Mouse (Mus musculus): Measurements from ENCODE around the gene Gm20425.

The Gm20425 gene

GRCm38 (mm10) chr9:103230151-103230951 lies at the start of gene Gm20425, which contains the start of gene Trf:
Gene Gm20425 (minus strand): TSS chr9:103230307.
Gene Trf (minus strand): TSS chr9:103230444.
- DNase-seq (ENCODE audit: low spot score) = peak; percentile 85

- no peak for DNase-seq (ENCODE audit: low spot score)
These were observed 46.8 kb upstream of the Gm20425 start for GRCm38 (mm10) chr9:103276876-103277275.

- DNase-seq (ENCODE audit: low spot score) = no peak
These were observed 45.6 kb upstream of the Gm20425 start for GRCm38 (mm10) chr9:103275676-103276075.

GRCm38 (mm10) chr9:103274819-103275218 lies 44.7 kb upstream of the Gm20425 start:
- DNase-seq (ENCODE audit: low spot score) = no peak

GRCm38 (mm10) chr9:103271104-103271503 lies 41.0 kb upstream of the Gm20425 start:
- no peak for DNase-seq (ENCODE audit: low spot score)

GRCm38 (mm10) chr9:103265778-103266177 lies 35.7 kb upstream of the Gm20425 start:
- no peak for DNase-seq (ENCODE audit: low spot score)

- no peak for DNase-seq (ENCODE audit: low spot score)
These were observed 22.8 kb upstream of the Gm20425 start for GRCm38 (mm10) chr9:103252906-103253305.

GRCm38 (mm10) chr9:103248618-103249017 lies 18.5 kb upstream of the Gm20425 start:
- no peak for DNase-seq (ENCODE audit: low spot score)

GRCm38 (mm10) chr9:103246526-103247168 lies 16.5 kb upstream of the Gm20425 start:
- no peak for DNase-seq (ENCODE audit: low spot score)

GRCm38 (mm10) chr9:103243640-103244039 lies 13.5 kb upstream of the Gm20425 start:
- no peak for DNase-seq (ENCODE audit: low spot score)

- no peak for DNase-seq (ENCODE audit: low spot score)
These were observed 11.1 kb upstream of the Gm20425 start for GRCm38 (mm10) chr9:103241206-103241605.

- DNase-seq (ENCODE audit: low spot score) = no peak
These were observed 9.4 kb upstream of the Gm20425 start for GRCm38 (mm10) chr9:103239471-103239870.

- DNase-seq (ENCODE audit: low spot score) = peak; percentile 42
These were observed 4.6 kb upstream of the Gm20425 start for GRCm38 (mm10) chr9:103234565-103235165.

GRCm38 (mm10) chr9:103234059-103234458 lies 4.0 kb upstream of the Gm20425 start:
- no peak for DNase-seq (ENCODE audit: low spot score)

GRCm38 (mm10) chr9:103233006-103233395 lies 2.9 kb upstream of the Gm20425 start:
- DNase-seq (ENCODE audit: low spot score) = no peak

GRCm38 (mm10) chr9:103232232-103233005 lies 2.3 kb upstream of the Gm20425 start:
- DNase-seq (ENCODE audit: low spot score) = no peak

- no peak for DNase-seq (ENCODE audit: low spot score)
These were observed 855 bp downstream of the Gm20425 start for GRCm38 (mm10) chr9:103229037-103229867.

- no peak for DNase-seq (ENCODE audit: low spot score)
These were observed 1.6 kb downstream of the Gm20425 start for GRCm38 (mm10) chr9:103228370-103229003.

GRCm38 (mm10) chr9:103227760-103228159 lies 2.3 kb downstream of the Gm20425 start:
- no peak for DNase-seq (ENCODE audit: low spot score)

GRCm38 (mm10) chr9:103226806-103227205 lies 3.3 kb downstream of the Gm20425 start:
- no peak for DNase-seq (ENCODE audit: low spot score)

GRCm38 (mm10) chr9:103225464-103225863 lies 4.6 kb downstream of the Gm20425 start:
- DNase-seq (ENCODE audit: low spot score) = no peak

All from layer of hippocampus, adult 11-12 months (tissue).